8 mouse cellular contexts compared by ENCODE assay signal in genomic region chr8:126422920-126423300, GRCm38 (mm10). TPM values are rescaled to one million over a fixed set of nuclear protein-coding genes. Genes with fewer than 3 reads are reported as not detected.
DNase-seq lines count a peak whose midpoint lies in the region; ATAC-seq lines count a peak whose summit lies in the region.

No protein-coding gene starts in this region.

- peaks cover 44% of the 10 kb centered on the region for H3K36me3 ChIP-seq in megakaryocyte, embryonic 14.5 days (replicated peaks; ENCODE audit: low read length)

- no peaks in the 10 kb centered on the region for H3K27me3 ChIP-seq in megakaryocyte, embryonic 14.5 days (replicated peaks)

- peak overlapping the region; percentile 100 for H3K4me3 ChIP-seq in megakaryocyte, embryonic 14.5 days (replicated peaks)

- peak; percentile 33 for DNase-seq in layer of hippocampus, adult 9-11 months
- no peak for DNase-seq in layer of hippocampus, postnatal 10 days (ENCODE audit: low spot score in 2 of 2)
- peak; percentile 73 for DNase-seq in NIH3T3 (ENCODE audit: low read depth)
- DNase-seq in kidney, adult 9 months, result peak; percentile 68
- no peak for DNase-seq in c-Kit-positive CD71-positive TER-119-positive erythroid progenitor cells, embryonic 14.5 days (ENCODE audit: low spot score)
- no peak for DNase-seq in ovary, adult 18-20 months (ENCODE audit: low spot score)

- no peaks in the 10 kb centered on the region for H3K9me3 ChIP-seq in megakaryocyte, embryonic 14.5 days

- H3K4me1 ChIP-seq in megakaryocyte, embryonic 14.5 days, result peaks cover 38% of the 10 kb centered on the region

- peak; percentile 29 for ATAC-seq in erythroblast, adult 5-6 weeks (replicated peaks; ENCODE audit: low FRiP score, poor library complexity, severe bottlenecking)

RNA-seq across cellular contexts. Expression of gene Coa6, which starts 0.6 kb away (rescaled TPM):
- 10 to 100 TPM; 25.6 to 28.1 TPM for total RNA-seq in layer of hippocampus, postnatal 10 days (2021)
- 8.6 TPM in 1 of 2 replicates, not detected in the other for total RNA-seq in erythroblast, adult 5-6 weeks (2015; ENCODE audit: low replicate concordance)
- 2.9 and 8.1 TPM in 2 replicates for total RNA-seq in erythroblast, adult 5-6 weeks (2017; ENCODE audit: low replicate concordance)
- polyA plus RNA-seq in megakaryocyte, embryonic 14.5 days (2012; ENCODE audit: insufficient read depth, low replicate concordance), result 10.5 and 62.1 TPM in 2 replicates

RNA-seq across cellular contexts. Expression of gene Tarbp1, which starts 52.0 kb away (rescaled TPM):
- 1 to 10 TPM; 4.4 to 5.9 TPM for total RNA-seq in layer of hippocampus, postnatal 10 days (2021)
- 0.84 and 3.1 TPM in 2 replicates for total RNA-seq in erythroblast, adult 5-6 weeks (2015; ENCODE audit: low replicate concordance)
- total RNA-seq in erythroblast, adult 5-6 weeks (2017; ENCODE audit: low replicate concordance), result 0.98 and 1.4 TPM in 2 replicates
- polyA plus RNA-seq in megakaryocyte, embryonic 14.5 days (2012; ENCODE audit: insufficient read depth, low replicate concordance), result 0.34 TPM in 1 of 2 replicates, not detected in the other

Comparison
In these comparisons a context has a peak if more than half of its experiments do, and no peak if none do; other contexts are left out.
1. DNase-seq: peak in layer of hippocampus, adult 9-11 months (single experiment), NIH3T3 (single experiment) and kidney, adult 9 months (single experiment); none in layer of hippocampus, postnatal 10 days (0 of 2), c-Kit-positive CD71-positive TER-119-positive erythroid progenitor cells, embryonic 14.5 days (single experiment) and ovary, adult 18-20 months (single experiment).